Mouse (Mus musculus) stomach, postnatal 0 days (tissue): Measurements from ENCODE around the gene Vps45. TPM values are rescaled to one million over a fixed set of nuclear protein-coding genes. Genes with fewer than 3 reads are reported as not detected.

Experiments
- ATAC-seq: fragments of 200-750 bp; cut with Nextera tagmentation; 2 replicates; pipeline ENCODE4 v1.8.0; 2017; ENCODE audit not compliant: low FRiP score, low TSS enrichment
- DNase-seq: peaks from one replicate; pipeline ENCODE4 v3.0.0-alpha.2; 2016; ENCODE audit warnings: low spot score
- H3K27ac ChIP-seq: fragments of 300-500 bp; sonication (generic); replicated peaks from 2 replicates; pipeline ENCODE4 v1.5.1; 2014; ENCODE audit warnings: mild to moderate bottlenecking, control low read depth
- H3K27me3 ChIP-seq: fragments of 300-500 bp; sonication (generic); 2 replicates; pipeline ENCODE4 v1.6.1; 2014; ENCODE audit warnings: low read length; ENCODE audit not compliant: control insufficient read depth, insufficient read depth
- H3K36me3 ChIP-seq: fragments of 300-500 bp; sonication (generic); 2 replicates; pipeline ENCODE4 v1.6.1; 2014; ENCODE audit warnings: low read length, mixed read lengths; ENCODE audit not compliant: control insufficient read depth, insufficient read depth
- H3K4me1 ChIP-seq: fragments of 300-500 bp; sonication (generic); replicated peaks from 2 replicates; pipeline ENCODE4 v1.6.1; 2014; ENCODE audit warnings: antibody characterized with exemption; ENCODE audit not compliant: control insufficient read depth, insufficient read depth
- H3K4me2 ChIP-seq: fragments of 300-500 bp; sonication (generic); replicated peaks from 2 replicates; pipeline ENCODE4 v1.6.1; 2014; ENCODE audit warnings: low read depth, mild to moderate bottlenecking, control low read depth, moderate library complexity
- H3K4me3 ChIP-seq: fragments of 300-500 bp; sonication (generic); 2 replicates; pipeline ENCODE4 v1.5.1; 2014; ENCODE audit warnings: low read depth, low read length, control low read depth
- H3K9ac ChIP-seq: fragments of 300-500 bp; sonication (generic); 2 replicates; pipeline ENCODE4 v1.6.1; 2014; ENCODE audit warnings: mild to moderate bottlenecking, low read length, control low read depth, mixed read lengths
- H3K9me3 ChIP-seq: fragments of 300-500 bp; sonication (generic); 2 replicates; pipeline ENCODE4 v1.6.1; 2016; ENCODE audit warnings: low read length; ENCODE audit not compliant: control insufficient read depth
- CTCF ChIP-seq: IDR thresholded peaks from 2 replicates; pipeline ENCODE4 v1.5.1; 2016; ENCODE audit warnings: antibody characterized with exemption, low read depth, mild to moderate bottlenecking, moderate library complexity
- EP300 ChIP-seq: optimal IDR thresholded peaks from 2 replicates; pipeline ENCODE3; 2016; ENCODE audit warnings: antibody characterized with exemption
- WGBS: fragments of 180-500 bp; shearing (Covaris S2); extraction: QIAGEN DNeasy Blood & Tissue Kit; methylation state at CpG from one replicate; pipeline ENCODE4 v1.1.7; 2014; 5-methylcytosine and 5-hydroxymethylcytosine counted together
- polyA plus RNA-seq: library from polyadenylated mRNA; unstranded; fragments of >200 nt; fragmentation: Nextera tagmentation; extraction: Ambion mirVana; gene quantifications from 2 replicates; pipeline ENCODE4 v1.2.1, GENCODE M21; 2015

Vps45 gene
- polyA plus RNA-seq, 1 experiment from 2014 or later: 28.0 TPM

DNA sequence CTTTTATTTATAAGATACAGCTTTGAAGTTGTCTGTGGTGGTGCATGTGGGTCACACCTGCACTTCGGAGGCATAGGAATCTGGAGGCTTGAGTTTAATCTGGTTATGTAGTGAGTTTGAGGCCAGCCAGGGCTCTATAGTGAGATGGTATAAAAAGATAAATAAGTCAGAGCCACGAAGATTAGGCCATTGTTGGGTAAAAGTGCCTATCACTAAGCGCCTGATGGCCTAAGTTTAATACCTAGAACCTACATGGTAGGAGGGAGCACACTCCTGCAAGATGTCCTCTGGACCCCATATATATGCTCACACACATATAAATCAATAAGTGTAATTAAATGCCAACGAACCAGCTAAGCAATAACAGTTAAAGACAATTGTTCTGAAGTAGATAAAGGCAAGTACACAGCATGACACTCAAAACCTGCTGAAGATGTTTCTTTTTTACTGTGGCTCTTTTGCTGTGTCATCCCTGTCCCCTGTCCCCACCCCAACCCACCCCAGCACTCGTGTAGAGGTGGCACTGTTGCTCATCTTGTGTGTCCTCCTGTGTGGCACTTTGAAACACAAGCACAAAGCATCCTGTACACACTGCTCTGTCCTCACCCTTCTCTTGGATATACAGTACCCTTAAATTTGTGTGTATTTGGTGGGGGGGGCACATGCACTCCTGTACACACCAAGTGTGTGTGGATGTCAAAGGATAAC lies 36.7 kb downstream of the Vps45 start:
- no peak for DNase-seq
- no peak for TF ChIP-seq CTCF
- no peak for TF ChIP-seq EP300
- Histone ChIP-seq H3K9ac (no peak overlapping the region), H3K4me2 (no peak overlapping the region), H3K27me3 (no peaks in the 10 kb centered on the region), H3K36me3 (no peaks in the 10 kb centered on the region), H3K4me3 (no peak overlapping the region), H3K9me3 (no peaks in the 10 kb centered on the region), H3K27ac (no peak overlapping the region), H3K4me1 (no peaks in the 10 kb centered on the region)
- 63% methylated on average over 5 of the region's 5 CpGs for WGBS
- ATAC-seq: no peak

DNA sequence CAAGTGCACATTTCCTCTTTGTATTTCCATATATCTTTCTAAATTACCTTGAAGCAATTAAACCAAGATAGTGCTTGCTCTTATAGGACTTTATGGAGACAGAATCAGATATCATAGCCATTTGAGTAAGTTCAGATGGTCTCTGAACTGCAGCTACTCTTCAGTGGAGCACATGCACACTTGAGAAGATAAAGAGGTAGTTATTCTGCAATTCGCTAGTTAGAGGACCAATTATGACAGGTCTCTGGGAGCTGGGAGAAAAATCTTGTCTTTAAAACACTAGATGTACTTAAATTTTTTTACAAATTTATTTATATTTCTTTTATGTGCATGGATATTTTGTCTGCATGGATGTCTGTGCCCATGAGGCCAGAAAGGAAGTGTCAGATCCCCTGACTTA lies 37.5 kb downstream of the Vps45 start:
- ATAC-seq (no peak), DNase-seq (no peak)
- TF ChIP-seq EP300: no peak
- TF ChIP-seq CTCF: no peak
- 89% methylated on average over 1 of the region's 1 CpGs for WGBS
- no peaks in the 10 kb centered on the region for H3K9me3 ChIP-seq
- H3K4me2 ChIP-seq: no peak overlapping the region
- H3K4me1 ChIP-seq: no peaks in the 10 kb centered on the region
- no peaks in the 10 kb centered on the region for H3K36me3 ChIP-seq
- H3K9ac ChIP-seq: no peak overlapping the region
- no peaks in the 10 kb centered on the region for H3K27me3 ChIP-seq
- H3K4me3 ChIP-seq: no peak overlapping the region
- no peak overlapping the region for H3K27ac ChIP-seq

DNA sequence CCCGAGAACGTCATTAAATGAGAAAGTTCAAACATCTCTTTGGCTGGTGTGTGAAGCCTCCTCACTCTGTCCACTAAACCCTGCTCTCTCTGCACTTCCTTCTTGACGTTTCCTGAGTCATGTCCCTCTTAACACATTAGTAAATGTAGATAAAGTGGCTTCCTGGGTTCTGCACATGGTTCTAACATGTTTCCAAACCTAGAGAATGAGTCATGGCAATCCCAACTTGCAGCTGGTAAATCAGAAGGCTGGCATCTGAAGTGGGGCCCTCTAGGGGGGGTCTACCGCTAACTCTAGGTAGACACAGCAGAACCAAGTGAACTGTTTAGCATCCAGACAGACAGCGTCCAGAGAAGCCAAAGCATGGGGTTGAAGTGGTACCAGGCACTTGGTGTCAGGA lies 40.8 kb downstream of the Vps45 start:
- ATAC-seq (peak; percentile 79), DNase-seq (no peak)
- TF ChIP-seq EP300 (no peak), CTCF (no peak)
- no peaks in the 10 kb centered on the region for H3K4me1 ChIP-seq
- H3K27ac ChIP-seq: no peak overlapping the region
- H3K9me3 ChIP-seq: no peaks in the 10 kb centered on the region
- no peak overlapping the region for H3K4me2 ChIP-seq
- H3K4me3 ChIP-seq: no peak overlapping the region
- WGBS: 55% methylated on average over 5 of the region's 5 CpGs
- H3K36me3 ChIP-seq: no peaks in the 10 kb centered on the region
- no peak overlapping the region for H3K9ac ChIP-seq
- no peaks in the 10 kb centered on the region for H3K27me3 ChIP-seq

DNA sequence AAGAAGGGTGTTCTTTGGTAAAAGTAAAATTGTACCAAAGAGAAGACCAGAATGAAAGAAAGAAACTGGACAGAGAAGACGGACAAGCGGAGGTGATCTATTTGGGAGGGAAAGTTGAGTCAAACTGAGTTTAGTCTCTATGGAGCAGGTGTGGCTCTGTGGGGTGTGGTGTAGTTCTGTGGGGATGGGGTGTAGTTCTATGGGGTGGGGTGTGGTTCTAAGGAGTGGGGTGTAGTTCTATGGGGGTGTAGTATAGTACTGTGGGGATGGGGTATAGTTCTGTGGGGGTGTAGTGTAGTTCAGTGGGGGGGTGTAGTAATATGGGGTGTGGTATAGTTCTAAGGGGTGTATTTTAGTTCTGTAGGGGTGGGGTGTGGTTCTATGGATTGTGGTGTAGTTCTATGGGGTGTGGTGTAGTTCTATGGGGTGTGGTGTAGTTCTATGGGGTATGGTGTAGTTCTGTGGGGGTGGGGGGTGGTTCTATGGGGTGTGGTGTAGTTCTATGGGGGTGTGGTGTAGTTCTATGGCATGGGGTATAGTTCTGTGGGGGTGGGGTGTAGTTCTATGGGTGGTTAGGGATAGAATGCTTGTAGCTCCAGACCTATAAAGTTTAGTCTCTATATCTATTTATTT lies 41.9 kb downstream of the Vps45 start:
- Histone ChIP-seq H3K27me3 (no peaks in the 10 kb centered on the region), H3K4me3 (no peak overlapping the region), H3K4me1 (no peaks in the 10 kb centered on the region), H3K9me3 (no peaks in the 10 kb centered on the region), H3K27ac (no peak overlapping the region), H3K4me2 (no peak overlapping the region), H3K9ac (no peak overlapping the region), H3K36me3 (no peaks in the 10 kb centered on the region)
- 85% methylated on average over 2 of the region's 2 CpGs for WGBS
- ATAC-seq (peak; percentile 55; the same call in 1 of the 2 replicates), DNase-seq (no peak)
- no peak for TF ChIP-seq EP300
- no peak for TF ChIP-seq CTCF

DNA sequence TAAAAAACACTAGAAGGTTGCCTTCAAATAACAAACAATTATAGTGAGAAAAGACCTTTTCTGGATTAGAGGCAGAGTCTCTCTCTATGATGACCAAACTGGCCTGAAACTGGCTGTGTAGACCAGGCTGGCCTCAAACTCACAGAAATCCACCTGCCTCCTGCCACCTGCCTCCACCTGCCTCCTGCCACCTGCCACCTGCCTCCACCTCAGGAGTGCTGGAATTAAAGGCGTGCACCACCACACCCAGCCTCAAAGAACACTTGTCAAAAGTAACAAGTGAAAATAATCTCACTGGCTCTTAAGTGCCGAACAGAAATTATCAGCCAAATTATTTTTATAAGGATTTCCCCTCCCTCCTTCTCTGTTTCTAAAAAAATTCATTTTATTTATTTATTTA lies 42.6 kb downstream of the Vps45 start:
- Histone ChIP-seq H3K9ac (no peak overlapping the region), H3K27ac (no peak overlapping the region), H3K4me3 (no peak overlapping the region), H3K27me3 (no peaks in the 10 kb centered on the region), H3K4me1 (no peaks in the 10 kb centered on the region), H3K36me3 (no peaks in the 10 kb centered on the region), H3K9me3 (no peaks in the 10 kb centered on the region), H3K4me2 (no peak overlapping the region)
- ATAC-seq (no peak), DNase-seq (peak; percentile 28)
- no peak for TF ChIP-seq EP300
- no peak for TF ChIP-seq CTCF
- 61% methylated on average over 2 of the region's 2 CpGs for WGBS

DNA sequence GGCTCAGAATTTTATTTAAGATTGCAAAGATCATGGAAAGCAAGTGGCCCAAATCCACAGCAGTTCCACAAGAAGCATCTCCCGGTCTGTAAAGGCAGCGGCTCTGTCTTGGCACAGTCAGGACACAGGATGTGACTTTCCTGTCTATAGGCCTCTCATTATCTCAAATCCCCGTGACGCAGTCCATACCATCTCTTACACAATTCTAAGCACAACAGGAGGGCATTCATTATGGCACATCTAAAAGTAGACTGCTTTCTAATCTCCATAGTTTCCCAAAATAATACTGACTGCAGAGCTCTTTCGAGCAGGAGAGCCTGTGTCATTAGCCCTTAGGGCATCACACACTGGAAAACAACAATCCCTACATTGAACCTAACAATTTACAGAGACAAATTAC lies 45.5 kb downstream of the Vps45 start:
- 63% methylated on average over 5 of the region's 5 CpGs for WGBS
- H3K27me3 ChIP-seq: no peaks in the 10 kb centered on the region
- TF ChIP-seq EP300 (no peak), CTCF (no peak)
- H3K36me3 ChIP-seq: no peaks in the 10 kb centered on the region
- ATAC-seq: no peak
- no peak for DNase-seq
- H3K9me3 ChIP-seq: no peaks in the 10 kb centered on the region
- no peak overlapping the region for H3K27ac ChIP-seq
- no peak overlapping the region for H3K4me3 ChIP-seq
- no peak overlapping the region for H3K9ac ChIP-seq
- no peak overlapping the region for H3K4me2 ChIP-seq
- H3K4me1 ChIP-seq: no peaks in the 10 kb centered on the region
